Mouse (Mus musculus) intestine, postnatal 0 days (tissue): ENCODE data around the gene Ptpn1. TPM values are rescaled to one million over a fixed set of nuclear protein-coding genes. Genes with fewer than 3 reads are reported as not detected.

ENCODE experiments used
- ATAC-seq: fragments of 200-750 bp; cut with Nextera tagmentation; 2 replicates; pipeline ENCODE4 v1.8.0; 2017; ENCODE audit warnings: mild to moderate bottlenecking, moderate TSS enrichment, moderate library complexity
- H3K27ac ChIP-seq: fragments of 300-500 bp; sonication (generic); 2 replicates; pipeline ENCODE4 v1.5.1; 2014; ENCODE audit warnings: mild to moderate bottlenecking, low read depth, low read length, moderate library complexity
- H3K27me3 ChIP-seq: fragments of 300-500 bp; sonication (generic); replicated peaks from 2 replicates; pipeline ENCODE4 v1.6.1; 2014; ENCODE audit warnings: low read length, mixed read lengths; ENCODE audit not compliant: control insufficient read depth, insufficient read depth
- H3K36me3 ChIP-seq: fragments of 300-500 bp; sonication (generic); 2 replicates; pipeline ENCODE4 v1.6.1; 2014; ENCODE audit warnings: mild to moderate bottlenecking, moderate library complexity; ENCODE audit not compliant: control insufficient read depth, insufficient read depth
- H3K4me1 ChIP-seq: fragments of 300-500 bp; sonication (generic); replicated peaks from 2 replicates; pipeline ENCODE4 v1.6.1; 2014; ENCODE audit warnings: antibody characterized with exemption, low read length, mixed read lengths; ENCODE audit not compliant: control insufficient read depth, insufficient read depth
- H3K4me2 ChIP-seq: fragments of 300-500 bp; sonication (generic); replicated peaks from 2 replicates; pipeline ENCODE4 v1.6.1; 2014; ENCODE audit warnings: low read depth, mild to moderate bottlenecking, moderate library complexity
- H3K4me3 ChIP-seq: fragments of 300-500 bp; sonication (generic); 2 replicates; pipeline ENCODE4 v1.5.1; 2014; ENCODE audit warnings: low read depth, low read length
- H3K9ac ChIP-seq: fragments of 300-500 bp; sonication (generic); 2 replicates; pipeline ENCODE4 v1.6.1; 2014; ENCODE audit warnings: mild to moderate bottlenecking, low read depth, low read length
- H3K9me3 ChIP-seq: fragments of 300-500 bp; sonication (generic); 2 replicates; pipeline ENCODE4 v1.6.1; 2016; ENCODE audit warnings: mixed run types; ENCODE audit not compliant: control insufficient read depth
- CTCF ChIP-seq: sonication (generic); IDR thresholded peaks from 2 replicates; pipeline ENCODE4 v1.5.1; 2016; ENCODE audit warnings: low read depth, mild to moderate bottlenecking, control low read depth, antibody characterized with exemption, moderate library complexity
- WGBS: fragments of 180-500 bp; shearing (Covaris S2); extraction: QIAGEN DNeasy Blood & Tissue Kit; methylation state at CpG from one replicate; pipeline ENCODE4 v1.1.7; 2014; 5-methylcytosine and 5-hydroxymethylcytosine counted together
- polyA plus RNA-seq: library from polyadenylated mRNA; unstranded; fragments of >200 nt; fragmentation: Nextera tagmentation; extraction: Ambion mirVana; gene quantifications from 2 replicates; pipeline ENCODE4 v1.2.1, GENCODE M21; 2015

Ptpn1 gene
- polyA plus RNA-seq, 1 experiment from 2014 or later = 30.5 TPM

GRCm38 (mm10) chr2:168008132-168008531 is 76.3 kb downstream of the Ptpn1 start:
- peaks cover 14% of the 10 kb centered on the region for H3K4me1 ChIP-seq
- TF ChIP-seq CTCF = no peak
- no peak overlapping the region for H3K4me3 ChIP-seq
- H3K9ac ChIP-seq = no peak overlapping the region
- no peaks in the 10 kb centered on the region for H3K9me3 ChIP-seq
- H3K27ac ChIP-seq = no peak overlapping the region
- no peak for ATAC-seq
- no peak overlapping the region for H3K4me2 ChIP-seq
- no peaks in the 10 kb centered on the region for H3K36me3 ChIP-seq
- no peaks in the 10 kb centered on the region for H3K27me3 ChIP-seq
- 92% methylated on average over 3 of the region's 3 CpGs for whole genome bisulfite sequencing

GRCm38 (mm10) chr2:168009936-168010668 is 78.2 kb downstream of the Ptpn1 start, which contains the start of gene Ripor3:
Ripor3 (minus strand) TSS chr2:168010618.
- H3K4me2 ChIP-seq = no peak within 1 kb of the TSS
- no peaks in the 10 kb centered on the region for H3K27me3 ChIP-seq
- H3K9ac ChIP-seq = no peak within 1 kb of the TSS
- no peaks in the 10 kb centered on the region for H3K9me3 ChIP-seq
- H3K4me1 ChIP-seq = peaks cover 14% of the 10 kb centered on the region
- H3K36me3 ChIP-seq = no peaks in the 10 kb centered on the region
- TF ChIP-seq CTCF = peak; percentile 89
- peak; percentile 32; the same call in 1 of the 2 replicates for ATAC-seq
- H3K27ac ChIP-seq = no peak within 1 kb of the TSS
- no peak within 1 kb of the TSS for H3K4me3 ChIP-seq
- 47% methylated on average over 9 of the region's 9 CpGs for WGBS

- no peak for TF ChIP-seq CTCF
- no peaks in the 10 kb centered on the region for H3K36me3 ChIP-seq
- no peak for ATAC-seq
- H3K27ac ChIP-seq = no peak overlapping the region
- H3K9me3 ChIP-seq = no peaks in the 10 kb centered on the region
- 29% methylated on average over 11 of the region's 11 CpGs for WGBS
- H3K27me3 ChIP-seq = no peaks in the 10 kb centered on the region
- H3K4me3 ChIP-seq = no peak overlapping the region
- H3K4me2 ChIP-seq = no peak overlapping the region
- H3K4me1 ChIP-seq = peaks cover 11% of the 10 kb centered on the region
- no peak overlapping the region for H3K9ac ChIP-seq
Measured at GRCm38 (mm10) chr2:168010893-168011292, 79.0 kb downstream of the Ptpn1 start.

- WGBS = 11% methylated on average over 5 of the region's 5 CpGs
- no peaks in the 10 kb centered on the region for H3K27me3 ChIP-seq
- no peak overlapping the region for H3K4me3 ChIP-seq
- no peaks in the 10 kb centered on the region for H3K9me3 ChIP-seq
- no peak overlapping the region for H3K9ac ChIP-seq
- TF ChIP-seq CTCF = peak; percentile 84
- H3K4me1 ChIP-seq = peaks cover 7% of the 10 kb centered on the region
- H3K27ac ChIP-seq = no peak overlapping the region
- H3K36me3 ChIP-seq = no peaks in the 10 kb centered on the region
- H3K4me2 ChIP-seq = no peak overlapping the region
- no peak for ATAC-seq
Measured at GRCm38 (mm10) chr2:168016951-168017391, 85.1 kb downstream of the Ptpn1 start.

GRCm38 (mm10) chr2:168019201-168019715 is 87.4 kb downstream of the Ptpn1 start:
- no peaks in the 10 kb centered on the region for H3K27me3 ChIP-seq
- no peak overlapping the region for H3K27ac ChIP-seq
- H3K36me3 ChIP-seq = no peaks in the 10 kb centered on the region
- no peak for ATAC-seq
- H3K4me1 ChIP-seq = peaks cover 7% of the 10 kb centered on the region
- H3K4me3 ChIP-seq = no peak overlapping the region
- no peaks in the 10 kb centered on the region for H3K9me3 ChIP-seq
- peak; percentile 27 for TF ChIP-seq CTCF
- no peak overlapping the region for H3K9ac ChIP-seq
- H3K4me2 ChIP-seq = no peak overlapping the region
- WGBS = 56% methylated on average over 9 of the region's 9 CpGs

- H3K27me3 ChIP-seq = no peaks in the 10 kb centered on the region
- no peak overlapping the region for H3K4me3 ChIP-seq
- no peaks in the 10 kb centered on the region for H3K9me3 ChIP-seq
- no peak overlapping the region for H3K9ac ChIP-seq
- no peak overlapping the region for H3K4me2 ChIP-seq
- no peak overlapping the region for H3K27ac ChIP-seq
- H3K36me3 ChIP-seq = no peaks in the 10 kb centered on the region; the same call in 1 of the 2 replicates
- ATAC-seq = peak; percentile 10; the same call in 1 of the 2 replicates
- peaks cover 6% of the 10 kb centered on the region; the same call in 1 of the 2 replicates for H3K4me1 ChIP-seq
- TF ChIP-seq CTCF = no peak
- WGBS = 34% methylated on average over 3 of the region's 3 CpGs
Measured at GRCm38 (mm10) chr2:168023763-168024402, 92.0 kb downstream of the Ptpn1 start.
